Mouse (Mus musculus) ovary, adult 18-20 months (tissue): Measurements from ENCODE around the gene Nfe2l3.
A peak's percentile ranks its signal among the peaks of the same experiment; 100 is the strongest.
"Not testable (repeated sequence)": the region's sequence is repeated elsewhere in the genome, so short reads cannot be mapped to it uniquely, and the experiment has no call there.

ENCODE experiments used
- DNase-seq: peaks from one replicate; pipeline ENCODE4 v3.0.0; 2022; ENCODE audit warnings: low spot score, mixed read lengths

The Nfe2l3 gene

DNA sequence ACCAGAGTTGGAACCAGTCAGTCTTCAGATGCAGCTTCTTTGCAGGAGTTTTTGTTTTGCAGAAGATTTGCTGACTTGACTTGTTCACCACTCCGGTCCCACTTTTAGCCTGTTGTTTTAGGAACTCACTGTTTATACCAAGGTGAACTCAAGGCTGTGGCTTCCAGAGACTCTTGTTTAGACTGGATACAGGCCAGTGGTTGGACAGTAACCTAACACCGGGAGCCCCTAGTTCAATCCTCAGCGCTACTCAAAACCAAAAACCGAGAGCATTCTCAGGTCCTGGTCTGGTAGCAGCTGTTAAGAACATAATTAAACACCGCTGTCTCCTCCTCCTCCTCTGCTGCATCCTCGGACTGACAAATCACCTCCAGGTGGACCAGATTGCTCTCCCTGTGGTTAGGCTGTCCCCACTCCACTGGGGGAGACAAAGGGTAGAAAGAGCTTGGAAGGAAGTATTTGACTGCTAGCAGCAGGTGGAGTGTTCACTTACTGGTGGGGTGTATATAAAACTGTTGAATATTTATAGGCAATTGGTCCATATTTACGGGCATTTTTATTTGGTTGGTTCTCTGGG, 20.5 kb downstream of the Nfe2l3 start:
- no peak for DNase-seq

DNA sequence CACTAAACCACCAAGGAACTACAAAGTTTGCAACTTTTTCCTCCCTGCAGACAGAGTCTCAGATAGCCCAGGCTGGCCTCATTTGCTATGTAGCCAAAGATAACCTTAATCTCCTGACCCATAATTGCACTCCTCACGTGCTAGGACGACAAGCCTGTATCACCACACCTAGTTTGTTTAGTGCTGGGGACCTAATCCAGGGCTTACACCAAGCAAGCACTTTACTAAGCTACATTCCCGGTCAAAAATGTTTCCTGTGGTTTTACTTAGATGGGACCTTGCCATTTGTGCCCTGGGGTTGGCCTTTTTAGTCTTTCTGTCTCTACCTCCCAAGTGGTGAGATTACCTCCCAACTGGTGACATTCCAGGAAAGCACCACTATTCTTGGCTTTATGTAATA, 22.5 kb downstream of the Nfe2l3 start:
- no peak for DNase-seq

DNA sequence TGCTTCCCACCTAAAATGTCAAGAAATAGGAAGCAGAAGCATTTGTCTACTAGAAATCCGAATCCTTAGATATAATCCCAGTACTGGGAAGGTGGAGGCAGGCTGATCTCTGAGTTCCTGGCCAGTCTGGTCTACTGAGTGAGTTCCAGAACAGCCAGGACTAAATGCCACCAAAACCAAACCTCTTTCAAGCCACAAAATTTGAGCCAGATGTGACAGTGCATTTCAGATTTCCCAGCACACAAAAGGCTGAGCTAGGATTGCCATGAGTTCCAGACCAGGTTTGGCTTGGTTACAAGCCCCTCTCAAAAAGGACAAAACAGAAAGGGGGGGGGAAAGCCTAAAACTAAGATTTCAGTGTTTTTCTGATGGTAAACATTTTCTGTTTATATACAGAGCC, 23.7 kb downstream of the Nfe2l3 start:
- DNase-seq: no peak

DNA sequence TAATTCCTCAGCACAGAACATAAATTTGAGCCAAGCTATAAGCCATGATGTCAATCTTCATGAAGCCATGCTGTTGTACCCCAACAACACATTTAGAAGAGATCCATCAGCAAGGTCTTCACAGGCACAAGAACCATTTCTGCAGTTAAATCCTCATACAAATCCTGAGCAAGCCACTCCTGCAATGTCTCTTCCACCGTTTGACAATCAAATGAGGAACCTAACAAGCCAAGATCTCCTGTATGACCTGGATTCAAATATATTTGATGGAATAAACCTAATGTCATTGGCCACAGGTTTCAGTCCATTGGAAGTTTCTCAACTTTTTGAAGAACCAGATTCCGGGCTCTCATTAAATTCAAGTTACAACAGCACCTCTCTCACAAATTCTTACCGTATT, 24.8 kb downstream of the Nfe2l3 start:
- no peak for DNase-seq

DNA sequence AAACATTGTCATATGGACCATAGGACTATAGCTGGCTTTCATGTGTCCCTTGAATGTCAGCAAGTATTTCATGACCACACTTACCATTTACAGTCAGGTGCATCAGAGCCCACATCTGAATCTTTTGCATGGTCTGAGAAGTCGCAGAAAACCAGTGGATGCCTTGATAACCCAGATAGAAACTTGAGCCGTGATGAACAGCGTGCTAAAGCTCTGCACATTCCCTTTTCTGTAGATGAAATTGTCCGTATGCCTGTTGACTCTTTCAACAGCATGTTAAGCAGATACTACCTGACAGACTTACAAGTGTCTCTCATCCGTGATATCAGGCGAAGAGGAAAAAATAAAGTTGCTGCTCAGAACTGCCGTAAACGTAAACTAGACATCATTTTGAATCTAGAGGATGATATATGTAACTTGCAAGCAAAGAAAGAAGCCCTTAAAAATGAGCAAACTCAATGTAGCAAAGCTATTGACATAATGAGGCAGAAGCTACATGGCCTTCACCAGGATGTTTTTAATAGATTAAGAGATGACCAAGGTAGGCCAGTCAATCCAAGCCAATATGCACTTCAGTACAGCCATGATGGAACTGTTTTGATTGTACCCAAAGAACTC, 25.4 kb downstream of the Nfe2l3 start:
- no peak for DNase-seq

DNA sequence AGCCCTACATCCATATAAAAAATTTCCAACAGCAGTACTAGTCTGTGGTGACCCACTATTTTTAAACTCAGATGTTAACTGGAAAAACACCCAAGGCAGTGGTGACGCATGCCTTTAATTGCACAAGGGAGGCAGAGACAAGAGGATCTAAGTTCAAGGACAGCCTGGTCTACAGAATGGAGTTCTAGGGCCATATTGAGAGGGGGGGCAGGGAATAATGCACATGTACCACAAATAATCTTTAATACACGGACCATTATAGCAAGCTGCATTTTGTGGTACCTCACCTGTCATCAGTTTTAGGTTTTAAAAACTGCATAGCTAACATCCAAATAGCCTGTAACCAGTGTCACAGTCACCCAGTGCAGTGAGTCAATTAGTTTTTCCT, 26.4 kb downstream of the Nfe2l3 start:
- no peak for DNase-seq

DNA sequence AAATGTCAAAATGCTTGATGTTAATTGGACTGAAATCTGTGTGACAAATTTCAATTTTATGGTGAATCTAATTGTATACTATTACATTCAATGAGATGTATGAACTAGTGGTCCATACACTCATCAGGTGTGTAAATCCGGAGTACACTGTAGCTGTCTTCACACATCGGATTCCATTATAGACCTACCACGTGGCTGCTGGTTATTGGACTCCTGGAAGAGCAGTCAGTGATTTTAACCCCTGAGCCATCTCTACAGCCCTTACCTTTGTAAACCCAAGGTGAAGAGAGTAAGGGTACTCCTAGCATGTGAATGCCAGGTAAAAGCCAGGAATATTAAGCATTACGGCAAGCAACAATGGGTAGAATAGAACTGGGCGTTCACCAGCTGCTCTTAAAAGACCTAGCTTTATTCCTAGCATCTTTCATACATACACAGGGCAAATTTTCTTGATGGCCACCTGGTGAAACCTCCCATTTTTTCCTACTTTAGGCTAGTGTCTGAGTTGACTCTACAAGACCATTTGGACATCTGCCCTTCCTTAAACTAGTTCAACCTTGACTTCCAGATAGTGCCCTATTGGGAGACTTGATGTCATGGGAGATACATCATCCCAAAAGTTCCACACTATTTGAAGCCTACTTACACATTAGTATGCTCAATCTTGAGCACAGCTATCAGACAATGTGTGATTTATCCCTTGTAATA, 27.0 kb downstream of the Nfe2l3 start:
- DNase-seq: no peak

DNA sequence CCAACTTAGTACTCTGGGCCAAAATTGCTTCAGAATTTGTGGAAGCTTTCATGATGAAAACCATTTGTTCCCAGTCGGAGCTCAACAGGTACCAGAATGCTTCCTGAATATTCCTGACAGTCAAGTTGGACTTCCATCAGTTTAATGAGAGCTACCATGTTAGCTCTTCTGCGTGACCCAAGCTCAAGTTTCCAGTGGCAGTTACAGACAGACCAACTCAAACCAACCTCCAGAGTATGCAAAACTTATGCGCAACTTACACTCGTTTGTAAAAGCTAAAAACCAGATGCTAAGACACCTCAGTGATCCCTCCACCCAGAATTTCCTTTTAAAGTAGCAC, 27.5 kb downstream of the Nfe2l3 start:
- no peak for DNase-seq

DNA sequence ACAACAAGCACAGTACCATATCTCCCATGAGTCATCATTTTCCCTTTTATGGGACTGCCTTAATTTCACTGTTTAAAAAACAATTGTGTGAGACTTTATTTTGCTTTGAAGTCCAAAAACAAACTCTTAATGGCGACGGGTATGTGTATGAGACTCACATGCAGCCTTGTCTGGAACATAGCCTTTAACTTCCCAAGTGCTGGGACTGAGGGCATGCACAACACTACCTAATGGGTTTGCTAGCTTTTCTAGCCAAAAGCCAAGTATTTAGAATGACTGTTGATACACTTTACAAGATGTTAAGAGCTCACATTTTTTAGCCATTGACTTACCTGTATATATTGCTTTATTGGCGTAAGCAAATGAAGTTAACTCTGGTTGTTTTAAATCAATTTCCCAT, 27.9 kb downstream of the Nfe2l3 start:
- no peak for DNase-seq

DNA sequence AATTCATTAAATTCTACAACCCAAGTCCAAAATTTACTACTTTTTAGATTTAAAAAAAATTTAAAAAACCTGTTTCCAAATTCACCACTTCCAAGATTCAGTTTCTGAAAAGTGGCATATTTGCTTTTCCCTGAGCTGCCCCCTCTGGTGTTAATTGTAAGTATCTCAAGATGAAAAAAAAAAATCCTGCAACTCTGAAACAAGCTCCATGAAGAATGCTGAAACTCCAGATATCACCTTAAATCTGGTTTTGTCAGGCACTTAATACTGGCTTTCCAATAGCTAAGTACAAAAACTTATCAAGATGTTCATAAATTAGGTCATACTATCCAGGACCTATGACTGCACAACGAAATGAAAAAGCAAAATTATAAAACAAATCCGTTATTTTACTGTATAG, 35.2 kb downstream of the Nfe2l3 start:
- DNase-seq: no peak

DNA sequence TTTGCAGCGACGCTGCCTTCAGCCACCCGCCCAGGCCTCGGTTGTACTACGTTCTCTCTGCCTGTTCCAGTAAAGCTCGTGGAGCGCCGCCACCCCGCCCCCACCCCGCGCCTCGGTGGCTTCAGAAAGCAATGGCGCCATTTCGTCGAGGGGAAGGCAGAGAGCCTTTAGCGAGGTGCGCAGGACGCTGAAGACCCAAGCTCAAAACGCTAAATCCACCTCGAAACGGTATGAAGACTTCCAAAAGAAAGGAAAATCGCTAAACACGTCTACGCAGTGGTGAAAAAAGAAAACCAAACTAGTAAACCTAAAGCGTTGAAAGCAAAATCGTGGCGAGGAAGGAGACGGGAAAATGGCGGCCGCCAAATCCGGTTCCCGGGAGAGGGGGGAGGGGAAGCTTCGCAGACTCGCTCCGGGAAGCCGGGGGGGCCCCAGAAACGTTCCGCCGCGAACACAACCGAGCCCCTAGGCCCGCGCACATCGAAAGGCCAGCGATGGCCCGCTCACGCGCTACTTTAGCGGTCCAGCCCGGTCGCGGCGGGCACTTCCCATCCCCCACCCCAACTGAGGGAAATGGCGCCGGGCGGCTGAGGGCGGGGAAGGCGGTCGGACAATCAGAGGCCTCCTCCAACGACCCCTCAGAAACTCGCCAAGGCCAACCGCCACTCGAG, 36.6 kb downstream of the Nfe2l3 start:
- peak; percentile 39 for DNase-seq

DNA sequence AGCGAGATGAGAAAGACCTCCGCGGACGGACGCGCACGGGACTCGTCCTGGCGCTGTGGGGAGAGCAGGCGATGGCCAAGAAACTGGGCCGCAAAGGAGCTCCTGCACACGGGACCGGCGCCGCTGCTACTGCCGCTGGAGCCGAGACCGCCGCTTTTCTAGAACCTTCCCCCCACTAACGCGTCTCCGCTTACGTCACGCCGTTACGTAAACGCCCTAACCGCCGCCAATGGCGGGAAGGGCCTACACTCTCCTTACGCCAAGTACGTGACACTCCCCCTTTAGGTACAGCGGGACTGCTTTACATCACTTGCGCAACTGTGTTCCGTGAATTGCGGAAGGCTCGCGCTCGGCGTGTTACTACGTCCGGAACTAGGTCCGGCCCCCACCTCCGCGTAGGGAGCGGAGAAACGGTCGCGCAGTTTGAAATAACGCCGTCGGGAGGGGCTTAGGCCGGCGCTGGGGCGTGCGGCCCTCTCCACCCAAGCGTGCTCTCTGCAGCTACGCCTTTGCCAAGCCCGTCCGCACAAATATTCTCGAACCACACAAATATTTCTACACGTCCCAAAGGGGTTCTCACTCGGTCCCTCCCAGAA, 37.3 kb downstream of the Nfe2l3 start, which contains the start of gene Hnrnpa2b1:
Gene Hnrnpa2b1, minus strand, starts transcription at position 180 of the 596 bp plus-strand sequence.
- DNase-seq: peak; percentile 95

DNA sequence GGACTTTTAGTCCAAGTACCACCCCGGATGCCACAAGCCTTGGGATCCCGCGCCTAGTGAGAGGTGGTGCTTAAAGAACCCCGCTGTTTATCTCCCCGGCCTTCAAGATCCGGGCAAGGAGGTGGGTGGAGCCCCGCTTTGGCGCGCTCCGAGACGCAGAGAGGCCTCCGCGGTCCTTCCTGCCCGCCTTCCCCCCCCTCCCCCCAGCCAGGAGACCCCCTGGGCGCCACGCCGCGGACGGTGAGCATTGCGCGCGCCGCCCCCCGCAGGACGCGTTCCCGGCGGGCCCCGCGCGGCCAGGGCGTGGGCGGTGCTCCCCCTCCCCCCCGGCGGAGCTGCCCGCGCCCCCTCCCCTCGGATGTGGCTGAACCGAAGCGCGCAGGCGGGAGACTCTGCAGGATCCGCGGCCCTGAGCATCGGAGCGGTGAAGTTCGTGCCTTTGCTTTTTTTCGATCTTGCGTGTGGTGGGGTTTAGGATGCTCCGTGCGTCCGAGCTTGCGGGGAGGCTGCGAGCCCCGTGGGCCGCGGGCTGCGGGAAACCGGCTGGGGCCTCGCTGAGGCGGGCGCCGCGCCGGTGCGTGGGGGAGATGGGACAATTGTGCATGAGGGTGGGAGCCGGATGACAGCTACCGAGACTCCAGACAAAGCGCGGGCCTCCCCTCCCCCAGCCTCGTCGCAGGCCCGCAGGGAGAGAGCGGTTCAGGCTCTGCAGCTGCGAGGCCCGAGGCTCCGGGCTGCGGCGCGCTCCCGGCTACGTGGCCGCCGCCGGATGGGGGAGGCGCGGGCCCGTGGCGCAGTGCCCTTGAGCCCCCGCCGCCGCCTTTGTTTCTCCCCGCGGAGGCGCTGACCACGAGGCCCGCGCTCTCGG, 38.1 kb downstream of the Nfe2l3 start, which contains the start of gene Cbx3:
Gene Cbx3, plus strand, starts transcription at position 50 of the 868 bp plus-strand sequence.
- peak; percentile 85 for DNase-seq

DNA sequence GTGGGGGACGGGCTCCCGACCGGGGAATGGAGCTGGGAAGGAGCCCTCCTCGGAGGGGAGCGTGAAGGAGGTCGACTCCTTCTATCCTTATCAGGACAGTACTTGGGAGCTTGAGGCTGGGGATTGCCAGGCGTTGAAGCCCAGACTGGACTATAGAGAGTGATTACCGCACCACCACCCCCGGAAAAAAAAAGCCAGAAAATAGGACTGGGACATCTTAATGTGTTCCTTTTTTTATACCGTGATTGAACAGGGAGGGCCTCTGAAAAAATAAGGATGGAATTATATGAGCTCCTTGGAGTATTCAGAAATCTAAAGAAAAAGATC, 38.7 kb downstream of the Nfe2l3 start:
- no peak for DNase-seq

DNA sequence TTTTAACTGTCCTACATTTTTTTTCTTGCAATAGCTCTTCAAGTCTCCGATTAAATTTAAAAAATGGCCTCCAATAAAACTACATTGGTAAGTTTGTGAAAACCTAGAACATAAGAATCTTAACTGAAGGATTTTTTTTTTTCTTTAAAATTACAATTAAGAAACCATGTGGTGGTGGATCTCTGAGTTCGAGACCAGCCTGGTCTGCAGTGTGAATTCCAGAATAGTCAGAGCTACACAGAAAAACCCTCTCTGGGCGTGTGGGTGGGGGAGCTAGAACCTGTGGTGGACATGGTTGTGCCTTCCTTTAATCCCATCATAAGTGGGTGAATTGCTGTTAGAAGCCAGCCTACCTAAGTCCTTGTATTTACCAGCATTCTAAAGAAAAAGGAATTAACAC, 39.3 kb downstream of the Nfe2l3 start:
- DNase-seq: no peak

DNA sequence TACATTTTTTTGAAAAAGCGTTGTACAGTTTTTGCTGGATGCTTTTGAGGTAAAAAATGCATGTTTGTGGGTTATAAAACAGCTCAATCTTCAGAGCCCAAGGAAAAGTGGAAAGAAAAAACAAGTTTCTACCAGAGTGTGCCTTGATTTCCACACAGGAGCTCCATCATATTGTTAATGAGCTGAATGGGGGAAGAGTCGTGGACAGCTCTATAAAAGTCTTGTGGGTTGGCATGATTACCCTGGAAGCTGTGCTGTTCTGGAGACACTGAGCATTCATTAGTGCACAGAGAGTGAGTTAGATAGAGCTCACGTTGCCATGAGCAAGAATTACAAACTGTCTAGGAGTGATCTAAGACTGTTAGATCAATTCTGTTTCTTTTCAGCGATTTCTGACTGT, 39.7 kb downstream of the Nfe2l3 start:
- no peak for DNase-seq

DNA sequence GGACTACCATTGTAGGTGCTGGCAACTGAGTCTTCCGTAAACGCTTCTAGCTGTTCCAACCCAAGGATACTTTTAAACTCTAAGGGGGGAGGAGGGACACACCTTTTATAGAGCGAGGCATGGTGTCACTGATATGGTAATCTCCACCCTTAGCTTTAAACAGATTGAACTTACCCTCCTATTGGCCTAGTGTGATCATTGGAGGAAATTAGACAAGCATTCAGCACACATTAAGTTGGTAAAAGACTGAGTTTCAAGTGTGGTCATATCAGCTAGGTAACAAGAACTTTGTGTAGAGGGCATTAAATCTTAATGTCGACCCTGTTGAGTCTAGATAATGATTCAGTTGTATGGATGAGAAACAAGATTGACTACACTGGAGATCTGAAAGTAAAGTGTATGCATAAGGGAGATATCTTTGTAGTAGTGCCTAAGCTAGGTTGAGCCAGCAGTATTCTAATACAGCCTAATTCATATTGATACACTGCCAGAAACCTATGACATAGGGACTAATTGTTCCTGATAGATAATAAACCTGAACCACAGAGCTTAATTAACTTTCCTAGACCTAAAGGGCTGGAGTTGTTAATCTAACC, 46.8 kb downstream of the Nfe2l3 start:
- no peak for DNase-seq

DNA sequence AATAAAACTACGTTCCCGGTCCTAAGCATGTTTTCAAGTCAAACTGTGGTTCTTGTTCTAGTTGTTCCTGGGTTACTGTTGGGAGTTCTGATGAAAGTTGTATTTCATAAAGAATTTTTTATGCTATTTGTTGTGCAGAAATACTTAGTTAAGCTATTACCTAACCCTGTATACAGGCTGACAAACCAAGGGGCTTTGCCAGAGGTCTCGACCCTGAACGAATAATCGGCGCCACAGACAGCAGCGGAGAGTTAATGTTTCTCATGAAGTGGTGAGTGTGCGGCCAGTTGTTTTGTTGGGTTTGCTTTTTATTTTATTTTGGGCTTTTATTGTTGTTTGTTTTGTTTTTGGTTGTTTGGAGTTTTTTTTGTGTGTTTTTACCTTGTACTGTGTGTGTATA, 49.1 kb downstream of the Nfe2l3 start:
- DNase-seq: no peak

DNA sequence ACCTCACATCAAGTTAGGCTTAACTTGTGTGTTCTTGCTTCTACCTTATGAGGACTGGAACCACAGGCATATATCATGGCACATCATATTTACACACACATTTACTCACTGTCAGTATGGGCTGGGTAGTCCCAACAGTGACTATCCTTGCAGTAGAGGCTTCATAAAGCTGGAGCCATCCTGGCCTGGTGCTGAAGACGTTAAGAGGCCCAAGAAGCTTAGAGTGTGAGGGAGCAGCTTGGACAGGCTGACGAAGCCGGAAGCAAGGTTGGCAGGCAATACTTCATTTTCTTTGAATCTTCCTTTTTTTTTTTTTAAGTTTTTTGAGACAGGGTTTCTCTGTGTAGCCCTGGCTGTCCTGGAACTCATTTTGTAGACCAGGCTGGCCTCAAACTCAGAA, 51.4 kb downstream of the Nfe2l3 start:
- no peak for DNase-seq

DNA sequence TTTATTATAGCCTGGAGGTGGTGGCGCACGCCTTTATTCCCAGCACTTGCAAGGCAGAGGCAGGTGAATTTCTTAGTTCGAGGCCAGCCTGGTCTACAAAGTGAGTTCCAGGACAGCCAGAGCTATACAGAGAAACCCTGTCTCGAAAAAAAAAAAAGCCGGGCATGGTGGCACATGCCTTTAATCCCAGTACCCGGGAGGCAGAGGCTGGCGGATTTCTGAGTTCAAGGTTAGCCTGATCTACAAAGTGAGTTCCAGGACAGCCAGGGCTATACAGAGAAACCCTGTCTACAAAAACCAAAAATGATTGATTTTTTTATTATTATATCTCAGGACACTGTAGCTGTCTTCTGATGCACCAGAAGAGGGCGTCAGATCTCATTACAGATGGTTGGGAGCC, 52.1 kb downstream of the Nfe2l3 start:
- DNase-seq: not testable (repeated sequence)

DNA sequence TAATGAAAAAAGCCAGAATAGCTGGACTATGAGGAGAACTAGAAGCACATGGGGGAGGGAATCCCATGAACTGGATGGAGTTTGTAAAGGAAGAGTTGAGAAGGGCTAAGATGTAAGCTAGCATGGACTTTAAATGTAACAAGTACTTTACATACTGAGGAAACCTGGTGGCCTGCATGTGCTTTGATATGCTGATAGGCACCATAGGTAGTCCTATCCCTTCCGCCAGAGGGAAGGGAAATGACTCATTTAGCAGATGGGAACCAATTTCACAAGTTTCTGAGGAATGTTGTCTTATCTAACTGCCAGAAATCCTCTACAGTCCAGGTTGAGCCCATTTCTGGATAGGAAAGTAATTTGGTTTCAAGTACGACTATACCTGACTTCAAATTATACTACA, 53.2 kb downstream of the Nfe2l3 start:
- DNase-seq: no peak
